Mouse (Mus musculus): Measurements from ENCODE around the gene Uroc1. TPM values are rescaled to one million over a fixed set of nuclear protein-coding genes. Genes with fewer than 3 reads are reported as not detected.

Gene Uroc1
- 0.04 and 0.05 TPM in 2 replicates for polyA plus RNA-seq (2015; fragmentation: Nextera tagmentation; extraction: Ambion mirVana)

DNA sequence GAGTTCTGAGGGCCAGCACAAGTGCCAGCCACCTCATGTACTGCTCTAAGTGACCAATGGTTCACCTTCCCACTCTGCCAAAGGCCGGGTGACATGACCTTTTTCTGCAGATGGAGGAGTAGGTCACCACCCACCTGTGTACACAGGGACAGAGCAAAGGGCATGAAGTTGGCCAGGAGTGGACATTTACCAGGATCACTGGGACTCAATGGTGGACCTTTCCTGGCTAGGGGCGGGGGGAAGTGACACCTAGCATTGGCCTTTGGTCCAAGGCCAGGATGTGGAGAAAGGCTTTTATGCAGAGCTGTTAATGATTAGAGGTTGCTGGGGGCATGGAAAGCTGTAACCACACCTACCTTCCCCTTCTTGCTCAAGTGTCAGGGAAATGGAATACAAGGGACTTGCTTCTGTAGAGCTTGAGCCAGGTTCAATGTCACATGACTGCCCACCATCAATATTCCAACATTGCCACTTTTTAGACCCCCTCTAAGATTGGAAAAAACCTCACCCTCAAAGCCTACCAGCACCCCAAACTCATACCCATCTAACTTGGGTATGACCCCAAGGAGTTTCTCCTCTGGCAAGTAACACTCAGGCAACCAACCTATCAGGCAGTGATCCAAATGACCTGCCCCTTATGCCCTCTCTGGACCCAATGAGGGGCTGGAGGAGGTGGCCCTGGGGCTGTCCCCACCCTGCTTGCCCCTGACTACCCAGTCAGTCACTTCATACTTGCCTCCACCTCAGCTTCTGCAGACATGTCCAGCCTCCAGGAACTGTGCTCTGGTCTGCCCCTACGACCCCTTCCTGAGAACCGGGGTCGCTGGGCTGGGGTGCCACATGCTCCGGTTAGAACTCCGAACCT, at the start of gene Uroc1:
Uroc1 (plus strand) TSS at position 724 of the 865 bp plus-strand sequence.
- Histone ChIP-seq H3K9ac (no peak within 1 kb of the TSS), H3K27ac (no peak within 1 kb of the TSS), H3K4me2 (replicated peaks) (no peak within 1 kb of the TSS), H3K27me3 (no peaks in the 10 kb centered on the region; the same call in 1 of the 2 replicates), H3K9me3 (no peaks in the 10 kb centered on the region), H3K4me3 (no peak within 1 kb of the TSS), H3K4me1 (no peaks in the 10 kb centered on the region), H3K36me3 (no peaks in the 10 kb centered on the region)
- 83% methylated on average over 7 of the region's 7 CpGs for WGBS
- ATAC-seq (ENCODE audit: low FRiP score, low read depth) = no peak

DNA sequence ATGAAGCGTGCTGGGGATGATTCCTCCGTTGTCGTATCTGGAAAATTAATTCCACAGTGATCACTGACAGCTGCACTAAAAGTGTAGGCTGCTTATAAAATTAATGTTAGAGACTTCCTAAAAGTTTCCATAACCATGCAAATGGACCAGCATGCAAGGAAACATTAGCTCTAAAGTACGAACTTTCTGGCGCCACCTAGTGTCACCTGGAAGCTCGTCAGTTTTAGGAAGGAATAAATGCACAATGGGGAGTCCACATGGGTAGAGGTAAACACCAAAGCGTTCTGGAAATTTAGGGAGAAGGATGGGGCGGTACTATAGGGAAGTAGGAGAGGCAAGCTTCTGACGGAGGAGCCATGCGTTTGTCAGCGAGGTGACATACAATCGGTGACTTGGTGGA, 44.8 kb upstream of the Uroc1 start:
- H3K4me2 ChIP-seq (replicated peaks) = no peak overlapping the region
- peaks cover 7% of the 10 kb centered on the region; the same call in 1 of the 2 replicates for H3K9me3 ChIP-seq
- 58% methylated on average over 12 of the region's 12 CpGs for WGBS
- no peak overlapping the region for H3K4me3 ChIP-seq
- no peaks in the 10 kb centered on the region for H3K27me3 ChIP-seq
- no peaks in the 10 kb centered on the region for H3K4me1 ChIP-seq
- no peak overlapping the region for H3K27ac ChIP-seq
- no peaks in the 10 kb centered on the region for H3K36me3 ChIP-seq
- ATAC-seq (ENCODE audit: low FRiP score, low read depth) = no peak
- no peak overlapping the region for H3K9ac ChIP-seq

DNA sequence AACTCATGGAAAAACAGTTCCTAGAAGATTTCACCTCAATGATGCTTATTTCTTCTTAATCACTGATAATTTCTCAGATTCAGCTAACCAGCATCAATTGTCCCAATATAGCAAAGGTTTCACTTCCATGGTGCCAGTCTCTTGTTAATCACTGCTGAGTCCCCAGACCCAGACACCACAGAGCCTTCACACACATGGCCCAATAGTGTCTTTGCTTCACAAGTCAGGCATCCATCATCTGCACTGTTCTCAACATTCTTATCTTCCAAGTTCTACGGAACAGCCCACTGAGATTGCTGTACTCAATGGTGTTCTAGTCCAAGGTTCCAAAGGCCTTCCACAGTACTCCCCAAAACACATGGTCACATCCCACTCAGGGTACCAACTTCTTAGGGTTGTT, 32.2 kb upstream of the Uroc1 start, which contains the start of gene BC048671:
BC048671 (plus strand) TSS at position 301 of the 400 bp plus-strand sequence.
- WGBS = 90% methylated on average over 1 of the region's 1 CpGs
- no peak within 1 kb of the TSS for H3K4me3 ChIP-seq
- no peak within 1 kb of the TSS for H3K27ac ChIP-seq
- no peaks in the 10 kb centered on the region for H3K4me1 ChIP-seq
- H3K9me3 ChIP-seq = no peaks in the 10 kb centered on the region
- no peaks in the 10 kb centered on the region for H3K27me3 ChIP-seq
- H3K36me3 ChIP-seq = no peaks in the 10 kb centered on the region
- no peak within 1 kb of the TSS for H3K9ac ChIP-seq
- H3K4me2 ChIP-seq (replicated peaks) = no peak within 1 kb of the TSS
- ATAC-seq (ENCODE audit: low FRiP score, low read depth) = no peak

- 84% methylated on average over 6 of the region's 6 CpGs for WGBS
Measured at GRCm38 (mm10) chr6:90306315-90306975, 26.6 kb upstream of the Uroc1 start.

DNA sequence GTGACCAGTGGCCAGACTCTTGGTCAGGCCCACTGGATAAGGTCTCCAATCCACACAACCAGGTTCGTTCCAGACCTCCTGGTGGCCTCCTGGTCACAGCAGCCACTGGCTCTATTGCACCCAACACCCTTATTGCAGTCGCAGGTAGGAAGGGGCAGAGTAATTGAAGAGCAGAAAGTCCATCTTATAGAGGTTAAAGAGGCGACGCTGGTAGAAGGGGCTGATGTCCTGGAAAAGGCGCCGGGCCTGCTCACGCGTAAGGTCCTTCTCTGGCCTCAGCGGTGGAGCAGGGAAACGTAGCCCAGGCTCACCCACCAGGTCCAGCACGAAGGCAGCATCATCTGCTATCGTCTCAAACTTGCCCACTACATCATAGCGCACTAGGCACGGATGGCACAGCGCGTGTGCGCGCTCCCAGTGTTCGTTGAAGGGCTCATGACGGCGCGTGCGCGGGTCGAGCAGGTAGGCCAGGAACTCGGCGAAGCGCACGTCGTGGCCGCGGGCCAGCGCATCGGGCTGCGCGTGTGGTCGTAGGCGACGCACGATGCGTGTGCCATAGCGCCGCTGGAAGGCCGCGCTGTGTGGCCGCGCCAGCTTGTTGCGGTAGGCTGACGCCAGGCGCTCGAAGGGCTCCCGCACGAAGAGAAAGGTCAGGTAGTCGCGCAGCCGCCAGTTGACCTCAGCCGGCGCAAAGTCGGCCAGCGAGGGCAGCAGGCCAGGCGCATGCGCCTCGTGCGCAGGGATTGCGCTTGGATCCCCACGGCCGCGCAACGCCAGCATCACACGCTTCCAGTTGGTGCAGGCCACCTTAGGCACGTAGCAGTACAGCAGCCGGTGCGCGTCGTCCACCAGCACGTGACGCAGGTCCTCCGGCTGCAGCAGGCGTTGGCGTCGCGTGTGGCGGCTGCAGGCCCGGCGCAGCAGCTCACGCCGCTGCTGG, 24.0 kb upstream of the Uroc1 start:
- no peaks in the 10 kb centered on the region for H3K36me3 ChIP-seq
- no peak overlapping the region for H3K4me2 ChIP-seq (replicated peaks)
- H3K9me3 ChIP-seq = peaks cover 14% of the 10 kb centered on the region
- H3K9ac ChIP-seq = no peak overlapping the region
- no peak for ATAC-seq (ENCODE audit: low FRiP score, low read depth)
- no peaks in the 10 kb centered on the region for H3K4me1 ChIP-seq
- 86% methylated on average over 87 of the region's 87 CpGs for WGBS
- no peak overlapping the region for H3K27ac ChIP-seq
- H3K4me3 ChIP-seq = no peak overlapping the region
- H3K27me3 ChIP-seq = no peaks in the 10 kb centered on the region

More at GRCm38 (mm10) chr6:90306315-90306975, 26.6 kb upstream of the Uroc1 start:
- Histone ChIP-seq H3K27me3 (no peaks in the 10 kb centered on the region), H3K4me1 (no peaks in the 10 kb centered on the region), H3K9me3 (peaks cover 10% of the 10 kb centered on the region; the same call in 1 of the 2 replicates), H3K9ac (no peak overlapping the region), H3K27ac (no peak overlapping the region), H3K36me3 (no peaks in the 10 kb centered on the region), H3K4me3 (no peak overlapping the region), H3K4me2 (replicated peaks) (no peak overlapping the region)
- no peak for ATAC-seq (ENCODE audit: low FRiP score, low read depth)

- 89% methylated on average over 5 of the region's 5 CpGs for WGBS
- Histone ChIP-seq H3K9ac (no peak overlapping the region), H3K4me2 (replicated peaks) (no peak overlapping the region), H3K4me1 (no peaks in the 10 kb centered on the region), H3K36me3 (no peaks in the 10 kb centered on the region), H3K27me3 (no peaks in the 10 kb centered on the region), H3K27ac (no peak overlapping the region), H3K4me3 (no peak overlapping the region), H3K9me3 (peaks cover 4% of the 10 kb centered on the region; the same call in 1 of the 2 replicates)
- ATAC-seq (ENCODE audit: low FRiP score, low read depth) = no peak
Measured at GRCm38 (mm10) chr6:90315961-90316360, 17.1 kb upstream of the Uroc1 start.

DNA sequence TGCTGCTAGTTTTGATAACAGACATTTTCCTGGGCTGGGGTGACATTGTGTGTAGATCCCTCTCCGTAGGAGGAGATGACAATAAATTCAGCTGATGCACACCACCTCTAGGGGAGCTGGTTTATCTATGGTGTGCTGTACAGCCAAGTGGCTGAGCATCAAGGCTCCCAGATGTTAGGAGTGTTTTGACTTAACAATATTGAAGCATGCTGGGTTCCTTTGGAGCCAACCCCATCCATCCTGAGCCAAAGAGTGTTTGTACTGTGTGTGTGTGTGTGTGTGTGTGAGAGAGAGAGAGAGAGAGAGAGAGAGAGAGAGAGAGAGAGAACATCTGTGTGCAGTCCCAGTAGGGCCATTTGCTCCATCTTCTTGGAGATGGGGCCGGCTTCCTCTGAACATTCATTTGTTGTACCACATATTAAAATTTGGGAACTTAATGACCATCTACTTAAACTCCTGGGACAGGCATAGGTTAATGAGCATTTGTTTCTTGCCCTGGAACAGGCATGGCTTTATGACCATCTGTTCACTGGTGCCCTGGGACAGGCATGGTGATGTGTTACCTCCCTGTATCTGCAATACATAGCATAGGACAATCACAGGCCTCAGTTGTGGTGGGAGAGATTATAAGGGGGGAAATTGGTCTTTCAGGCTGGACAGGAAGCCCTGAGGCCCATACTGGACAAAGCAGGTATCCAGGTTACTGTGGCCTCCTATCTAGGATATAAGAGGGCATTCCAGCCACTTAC, 15.4 kb upstream of the Uroc1 start:
- no peak for ATAC-seq (ENCODE audit: low FRiP score, low read depth)
- WGBS = 77% methylated on average over 2 of the region's 2 CpGs

GRCm38 (mm10) chr6:90319019-90319418, 14.1 kb upstream of the Uroc1 start:
- H3K4me2 ChIP-seq (replicated peaks) = no peak overlapping the region
- peaks cover 3% of the 10 kb centered on the region; the same call in 1 of the 2 replicates for H3K27me3 ChIP-seq
- no peak overlapping the region for H3K9ac ChIP-seq
- H3K4me3 ChIP-seq = no peak overlapping the region
- H3K27ac ChIP-seq = no peak overlapping the region
- 91% methylated on average over 2 of the region's 2 CpGs for WGBS
- ATAC-seq (ENCODE audit: low FRiP score, low read depth) = no peak
- H3K9me3 ChIP-seq = no peaks in the 10 kb centered on the region
- H3K36me3 ChIP-seq = no peaks in the 10 kb centered on the region
- no peaks in the 10 kb centered on the region for H3K4me1 ChIP-seq

More for the DNA sequence above, 15.4 kb upstream of the Uroc1 start:
- H3K27me3 ChIP-seq = no peaks in the 10 kb centered on the region
- H3K4me3 ChIP-seq = no peak overlapping the region
- H3K9ac ChIP-seq = no peak overlapping the region
- H3K27ac ChIP-seq = no peak overlapping the region
- H3K4me2 ChIP-seq (replicated peaks) = no peak overlapping the region
- no peaks in the 10 kb centered on the region for H3K36me3 ChIP-seq
- H3K9me3 ChIP-seq = no peaks in the 10 kb centered on the region; the same call in 1 of the 2 replicates
- no peaks in the 10 kb centered on the region for H3K4me1 ChIP-seq

- H3K27ac ChIP-seq = no peak overlapping the region
- no peaks in the 10 kb centered on the region for H3K36me3 ChIP-seq
- no peaks in the 10 kb centered on the region for H3K4me1 ChIP-seq
- H3K4me2 ChIP-seq (replicated peaks) = no peak overlapping the region
- H3K9me3 ChIP-seq = no peaks in the 10 kb centered on the region
- no peak overlapping the region for H3K4me3 ChIP-seq
- WGBS = 75% methylated on average over 7 of the region's 7 CpGs
- ATAC-seq (ENCODE audit: low FRiP score, low read depth) = no peak
- peaks cover 8% of the 10 kb centered on the region; the same call in 1 of the 2 replicates for H3K27me3 ChIP-seq
- H3K9ac ChIP-seq = no peak overlapping the region
Measured at GRCm38 (mm10) chr6:90319475-90320191, 13.5 kb upstream of the Uroc1 start.

DNA sequence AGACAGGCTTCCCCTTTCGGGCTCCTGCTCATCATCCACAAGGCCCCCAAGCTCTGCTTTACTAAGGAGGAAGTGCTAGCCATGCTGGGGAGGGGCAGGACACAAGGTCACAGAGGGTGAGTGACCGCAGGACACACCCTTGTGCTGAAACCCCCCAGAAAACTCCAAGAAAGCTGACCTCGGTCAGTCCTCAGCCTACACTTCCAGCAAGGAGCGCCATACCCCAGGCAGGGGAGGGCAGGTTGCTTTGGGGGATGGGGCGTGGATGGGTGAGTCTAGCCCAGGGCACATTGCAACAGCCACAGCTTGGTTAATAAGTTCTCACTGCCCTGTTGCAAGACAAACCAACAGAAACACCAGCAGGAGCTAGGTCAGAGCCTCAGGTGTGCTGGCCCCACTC, 12.7 kb upstream of the Uroc1 start:
- Histone ChIP-seq H3K36me3 (no peaks in the 10 kb centered on the region), H3K9me3 (no peaks in the 10 kb centered on the region), H3K4me1 (peaks cover 5% of the 10 kb centered on the region), H3K9ac (no peak overlapping the region), H3K4me2 (replicated peaks) (no peak overlapping the region), H3K27ac (no peak overlapping the region), H3K27me3 (peaks cover 15% of the 10 kb centered on the region), H3K4me3 (no peak overlapping the region)
- no peak for ATAC-seq (ENCODE audit: low FRiP score, low read depth)
- 78% methylated on average over 5 of the region's 5 CpGs for WGBS
